ENCODE assay signal across 22 mouse cellular contexts in genomic region chr19:46449261-46450005, GRCm38 (mm10). TPM values are rescaled to one million over a fixed set of nuclear protein-coding genes. Genes with fewer than 3 reads are reported as not detected.
DNase-seq lines count a peak whose midpoint lies in the region; ATAC-seq lines count a peak whose summit lies in the region.
"Had no signal": no experiment of that assay in that cellular context is flagged by ENCODE, and none has a peak within 500 bp of the region (broad histone marks: within the 10 kb centered on the region; RNA-seq: fewer than 3 reads in every experiment).

No protein-coding gene starts in this region.

- H3K4me1 ChIP-seq in hindbrain, embryonic 10.5 days (replicated peaks), result peaks cover 80% of the 10 kb centered on the region
- peaks cover 7% of the 10 kb centered on the region; the same call in 1 of the 2 replicates for H3K4me1 ChIP-seq in hindbrain, embryonic 11.5 days (replicated peaks; ENCODE audit: control insufficient read depth, insufficient read depth, low read length)
- peaks cover 59% of the 10 kb centered on the region for H3K4me1 ChIP-seq in hindbrain, embryonic 13.5 days (replicated peaks)

- 82% methylated on average over 7 of the region's 7 CpGs for WGBS in hindbrain, embryonic 10.5 days
- 77% methylated on average over 7 of the region's 7 CpGs for WGBS in hindbrain, embryonic 11.5 days
- WGBS in hindbrain, embryonic 13.5 days, result 89% methylated on average over 7 of the region's 7 CpGs

- no peak overlapping the region for H3K4me2 ChIP-seq in hindbrain, embryonic 11.5 days (replicated peaks; ENCODE audit: low read depth, low read length)
- no peak overlapping the region for H3K4me2 ChIP-seq in hindbrain, embryonic 13.5 days
- H3K4me2 ChIP-seq: heart, embryonic 11.5 days; limb, embryonic 15.5 days; liver, embryonic 15.5 days; lung, embryonic 15.5 days had no signal

- H3K36me3 ChIP-seq in hindbrain, embryonic 10.5 days, result peaks cover 40% of the 10 kb centered on the region
- no peaks in the 10 kb centered on the region for H3K36me3 ChIP-seq in hindbrain, embryonic 11.5 days (ENCODE audit: control insufficient read depth, insufficient read depth, low read length)
- H3K36me3 ChIP-seq in hindbrain, embryonic 13.5 days, result peaks cover 16% of the 10 kb centered on the region

- no peak overlapping the region for H3K9ac ChIP-seq in hindbrain, embryonic 11.5 days (ENCODE audit: low read depth, low read length)
- H3K9ac ChIP-seq in hindbrain, embryonic 13.5 days, result peak overlapping the region; percentile 31; the same call in 1 of the 2 replicates
- H3K9ac ChIP-seq: limb, embryonic 15.5 days; liver, embryonic 15.5 days; lung, embryonic 15.5 days had no signal

- H3K27me3 ChIP-seq in hindbrain, embryonic 10.5 days (ENCODE audit: insufficient read depth, poor library complexity, severe bottlenecking), result no peaks in the 10 kb centered on the region
- H3K27me3 ChIP-seq in hindbrain, embryonic 11.5 days (ENCODE audit: control insufficient read depth, insufficient read depth, low read length), result no peaks in the 10 kb centered on the region
- H3K27me3 ChIP-seq in hindbrain, embryonic 13.5 days, result no peaks in the 10 kb centered on the region
- H3K27me3 ChIP-seq: limb, embryonic 15.5 days; liver, embryonic 15.5 days; lung, embryonic 15.5 days had no signal

- no peak overlapping the region for H3K4me3 ChIP-seq in hindbrain, embryonic 10.5 days
- no peak overlapping the region for H3K4me3 ChIP-seq in hindbrain, embryonic 11.5 days (ENCODE audit: low read depth, low read length)
- no peak overlapping the region for H3K4me3 ChIP-seq in hindbrain, embryonic 13.5 days
- H3K4me3 ChIP-seq: erythroblast, embryonic 14.5 days; gastrocnemius, adult 2 months; left cerebral cortex, adult 2 months; limb, embryonic 15.5 days; liver, embryonic 15.5 days; lung, embryonic 15.5 days had no signal

- ATAC-seq in hindbrain, embryonic 11.5 days (ENCODE audit: low FRiP score), result no peak
- no peak for ATAC-seq in hindbrain, embryonic 13.5 days (ENCODE audit: low FRiP score)

- no peaks in the 10 kb centered on the region for H3K9me3 ChIP-seq in hindbrain, embryonic 10.5 days
- H3K9me3 ChIP-seq in hindbrain, embryonic 11.5 days (ENCODE audit: control insufficient read depth, low read length), result no peaks in the 10 kb centered on the region
- H3K9me3 ChIP-seq in hindbrain, embryonic 13.5 days, result no peaks in the 10 kb centered on the region
- H3K9me3 ChIP-seq: limb, embryonic 15.5 days; liver, embryonic 15.5 days; lung, embryonic 15.5 days had no signal

- peak overlapping the region; percentile 19; the same call in 1 of the 2 replicates for H3K27ac ChIP-seq in hindbrain, embryonic 10.5 days
- no peak overlapping the region for H3K27ac ChIP-seq in hindbrain, embryonic 11.5 days (ENCODE audit: low read depth, low read length)
- no peak overlapping the region for H3K27ac ChIP-seq in hindbrain, embryonic 13.5 days
- H3K27ac ChIP-seq: gastrocnemius, adult 2 months; left cerebral cortex, adult 2 months; liver, embryonic 15.5 days; lung, embryonic 15.5 days; stomach, postnatal 0 days had no signal

- no peak for DNase-seq in hindbrain, embryonic 10.5 days (ENCODE audit: low spot score)
- no peak for DNase-seq in hindbrain, embryonic 11.5 days (ENCODE audit: low spot score)
- peak; percentile 62 for DNase-seq in 3T3-L1 (ENCODE audit: low read depth, low spot score)
- peak; percentile 48 for DNase-seq in Muller cell, postnatal 12 days (ENCODE audit: inconsistent ontology term)
- no peak for DNase-seq in layer of hippocampus, postnatal 25 days (ENCODE audit: extremely low spot score in 1 of 2, low spot score in 1 of 2)
- no peak for DNase-seq in adrenal gland, postnatal 25 days
- DNase-seq: cerebellum, adult 11 months; cerebellum, adult 9-11 months; gastrocnemius, adult 2 months; kidney, adult 11 months; layer of hippocampus, adult 9-11 months; lung, postnatal 4 days; thymus, adult 2 months; thymus, postnatal 4 days had no signal

RNA-seq across cellular contexts. Expression of gene Trim8, which starts 52.1 kb away (rescaled TPM):
- polyA plus RNA-seq in hindbrain, embryonic 10.5 days (2016; fragmentation: Nextera tagmentation; extraction: Ambion mirVana), result 26.5 and 30.0 TPM in 2 replicates
- 28.4 and 30.6 TPM in 2 replicates for polyA plus RNA-seq in hindbrain, embryonic 11.5 days (2014; fragmentation: Nextera tagmentation; extraction: Ambion mirVana)
- 29.7 and 31.6 TPM in 2 replicates for polyA plus RNA-seq in hindbrain, embryonic 13.5 days (2015; fragmentation: Nextera tagmentation; extraction: Ambion mirVana)
- total RNA-seq in layer of hippocampus, postnatal 25 days (2021), result 100 to 1,000 TPM; 105 to 109 TPM
- 50.9 and 52.6 TPM in 2 replicates for total RNA-seq in adrenal gland, postnatal 25 days (2021)

RNA-seq across cellular contexts. Expression of gene Sufu, which starts 52.7 kb away (rescaled TPM):
- polyA plus RNA-seq in hindbrain, embryonic 10.5 days (2016; fragmentation: Nextera tagmentation; extraction: Ambion mirVana), result 49.1 and 52.1 TPM in 2 replicates
- polyA plus RNA-seq in hindbrain, embryonic 11.5 days (2014; fragmentation: Nextera tagmentation; extraction: Ambion mirVana), result 31.9 and 33.2 TPM in 2 replicates
- 25.0 and 26.3 TPM in 2 replicates for polyA plus RNA-seq in hindbrain, embryonic 13.5 days (2015; fragmentation: Nextera tagmentation; extraction: Ambion mirVana)
- total RNA-seq in layer of hippocampus, postnatal 25 days (2021), result 10 to 100 TPM; 19.4 to 22.1 TPM
- 20.3 and 27.1 TPM in 2 replicates for total RNA-seq in adrenal gland, postnatal 25 days (2021)

RNA-seq across cellular contexts. Expression of gene Actr1a, which starts 53.9 kb away (rescaled TPM):
- polyA plus RNA-seq in hindbrain, embryonic 10.5 days (2016; fragmentation: Nextera tagmentation; extraction: Ambion mirVana), result 193 and 229 TPM in 2 replicates
- polyA plus RNA-seq in hindbrain, embryonic 11.5 days (2014; fragmentation: Nextera tagmentation; extraction: Ambion mirVana), result 223 and 250 TPM in 2 replicates
- 310 and 317 TPM in 2 replicates for polyA plus RNA-seq in hindbrain, embryonic 13.5 days (2015; fragmentation: Nextera tagmentation; extraction: Ambion mirVana)
- total RNA-seq in layer of hippocampus, postnatal 25 days (2021), result 100 to 1,000 TPM; 174 to 194 TPM
- total RNA-seq in adrenal gland, postnatal 25 days (2021), result 107 and 113 TPM in 2 replicates

Comparison
In these comparisons a context has a peak if more than half of its experiments do, and no peak if none do; other contexts are left out.
1. DNase-seq: peak in 3T3-L1 (single experiment) and Muller cell, postnatal 12 days (single experiment); none in hindbrain, embryonic 10.5 days (single experiment), hindbrain, embryonic 11.5 days (single experiment), layer of hippocampus, postnatal 25 days (0 of 2) and adrenal gland, postnatal 25 days (single experiment).